Mouse (Mus musculus): ENCODE measurements around the gene Gsdmc4.
"Not testable (repeated sequence)": the region's sequence is repeated elsewhere in the genome, so short reads cannot be mapped to it uniquely, and the experiment has no call there.

The Gsdmc4 gene

GRCm38 (mm10) chr15:63912197-63912596, at the start of gene Gsdmc4:
Gsdmc4 (minus strand) TSS chr15:63912297.
- DNase-seq (ENCODE audit: low read depth, low spot score): not testable (repeated sequence)

DNA sequence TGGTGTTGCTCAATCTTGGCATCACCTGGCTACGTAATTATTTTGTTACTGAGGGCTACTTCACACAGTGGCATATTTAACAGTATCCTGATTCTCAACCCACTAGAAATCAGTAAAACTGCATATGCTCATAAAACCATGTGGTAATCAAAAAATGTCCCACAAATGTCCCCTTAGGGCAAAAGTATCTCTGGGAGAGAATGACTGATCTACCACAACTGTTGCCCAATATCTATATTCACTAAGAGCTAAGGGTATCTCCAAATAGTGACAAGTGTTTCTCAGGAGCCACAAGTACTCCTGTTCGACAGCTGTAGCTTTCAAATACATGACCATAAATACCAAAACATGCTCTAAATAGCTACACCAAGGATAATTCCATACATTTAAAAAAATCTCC, 48.4 kb upstream of the Gsdmc4 start:
- DNase-seq (ENCODE audit: low read depth, low spot score): peak; percentile 34

DNA sequence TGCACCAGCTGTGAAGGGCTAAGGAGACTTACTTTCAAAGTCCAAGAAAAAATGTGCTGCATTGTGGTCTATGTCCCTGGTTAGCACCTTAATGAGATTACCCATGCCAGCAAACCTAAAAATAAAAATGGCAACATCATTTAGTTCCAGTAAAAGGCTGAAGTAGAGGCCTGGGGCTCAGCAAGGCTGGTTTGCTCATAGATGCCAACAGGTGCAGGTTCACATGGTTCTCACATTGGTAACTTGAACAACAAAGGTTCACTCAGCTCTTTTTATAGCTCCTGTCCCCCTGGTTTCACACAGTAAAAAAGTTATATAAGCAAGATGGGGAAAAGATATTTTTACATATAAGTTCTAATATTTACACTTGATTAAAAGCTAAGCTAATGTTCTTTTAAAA, 45.5 kb upstream of the Gsdmc4 start:
- no peak for DNase-seq (ENCODE audit: low read depth, low spot score)

GRCm38 (mm10) chr15:63953256-63953655, 41.2 kb upstream of the Gsdmc4 start:
- DNase-seq (ENCODE audit: low read depth, low spot score): no peak

DNA sequence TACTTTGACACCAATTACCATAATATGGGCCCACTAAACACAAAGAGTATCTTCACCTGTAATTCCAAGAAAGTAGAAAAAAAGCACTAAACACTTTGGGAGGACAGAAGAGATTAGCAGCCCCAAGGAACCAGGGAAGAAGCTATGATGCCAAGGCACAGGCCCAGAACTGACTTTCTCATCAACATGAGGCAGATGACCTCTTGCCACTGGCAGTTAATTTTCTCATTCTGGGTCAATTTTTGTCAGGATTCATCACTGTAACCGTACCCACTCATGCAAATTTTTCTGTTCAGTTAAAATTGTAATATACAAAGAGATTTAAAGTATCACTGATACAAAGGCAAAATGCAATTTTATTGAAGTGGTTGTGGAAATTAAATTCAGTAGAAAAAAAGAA, 29.1 kb upstream of the Gsdmc4 start:
- DNase-seq (ENCODE audit: low read depth, low spot score): no peak

- no peak for DNase-seq (ENCODE audit: low read depth, low spot score)
Measured at GRCm38 (mm10) chr15:63932656-63933055, 20.6 kb upstream of the Gsdmc4 start.

GRCm38 (mm10) chr15:63931404-63931803, 19.3 kb upstream of the Gsdmc4 start:
- DNase-seq (ENCODE audit: low read depth, low spot score): no peak

- no peak for DNase-seq (ENCODE audit: low read depth, low spot score)
Measured at GRCm38 (mm10) chr15:63930107-63931041, 18.3 kb upstream of the Gsdmc4 start.

DNA sequence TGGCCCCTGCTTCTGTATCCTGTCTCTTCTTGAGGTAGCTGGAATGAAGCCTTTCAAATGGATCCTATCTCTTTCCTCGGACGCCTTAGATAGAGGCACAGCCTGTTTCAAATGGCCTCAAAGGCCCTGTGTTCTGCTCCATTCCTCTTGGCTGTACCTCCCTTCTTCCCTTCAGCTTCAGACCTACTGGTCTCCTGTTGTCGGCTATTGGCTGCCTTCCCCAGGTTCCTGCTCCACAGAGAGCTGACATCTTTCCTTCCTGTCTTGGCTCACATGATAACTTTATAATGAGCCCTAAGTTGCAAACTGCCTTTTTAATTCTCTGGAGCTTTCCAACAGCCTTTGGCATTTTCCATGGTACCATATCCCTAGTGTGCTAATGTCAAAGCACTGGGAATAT, 14.1 kb upstream of the Gsdmc4 start:
- DNase-seq (ENCODE audit: low read depth, low spot score): no peak

GRCm38 (mm10) chr15:63924484-63924883, 12.4 kb upstream of the Gsdmc4 start:
- DNase-seq (ENCODE audit: low read depth, low spot score): no peak

- DNase-seq (ENCODE audit: low read depth, low spot score): not testable (repeated sequence)
Measured at GRCm38 (mm10) chr15:63921618-63922017, 9.5 kb upstream of the Gsdmc4 start.

DNA sequence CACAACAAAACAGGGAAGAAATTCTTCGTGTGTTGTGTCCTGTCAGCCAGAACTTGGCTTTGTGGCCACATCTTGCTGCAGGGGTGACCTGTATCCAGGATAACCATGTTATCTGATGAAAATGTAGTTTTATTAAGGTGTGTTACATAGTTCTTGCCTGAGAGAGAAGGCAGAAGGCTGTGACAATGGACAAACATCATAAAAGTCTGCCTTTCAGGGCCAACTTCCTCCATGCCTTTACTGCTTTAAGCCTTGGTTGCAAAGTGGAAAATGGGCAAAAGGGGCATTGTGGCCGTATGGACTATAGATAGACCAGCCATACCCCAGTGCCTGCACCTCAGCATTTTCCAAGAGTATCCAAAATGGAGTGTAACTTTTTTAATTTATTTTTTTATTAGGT, 7.6 kb upstream of the Gsdmc4 start:
- DNase-seq (ENCODE audit: low read depth, low spot score): not testable (repeated sequence)

- DNase-seq (ENCODE audit: low read depth, low spot score): not testable (repeated sequence)
Measured at GRCm38 (mm10) chr15:63916584-63916983, 4.5 kb upstream of the Gsdmc4 start.

- not testable (repeated sequence) for DNase-seq (ENCODE audit: low read depth, low spot score)
Measured at GRCm38 (mm10) chr15:63909896-63910295, 2.2 kb downstream of the Gsdmc4 start.

- peak; percentile 70 for DNase-seq (ENCODE audit: low read depth, low spot score)
Measured at GRCm38 (mm10) chr15:63895560-63896353, 16.3 kb downstream of the Gsdmc4 start.

- DNase-seq (ENCODE audit: low read depth, low spot score): not testable (repeated sequence)
Measured at GRCm38 (mm10) chr15:63888440-63888839, 23.7 kb downstream of the Gsdmc4 start.

DNA sequence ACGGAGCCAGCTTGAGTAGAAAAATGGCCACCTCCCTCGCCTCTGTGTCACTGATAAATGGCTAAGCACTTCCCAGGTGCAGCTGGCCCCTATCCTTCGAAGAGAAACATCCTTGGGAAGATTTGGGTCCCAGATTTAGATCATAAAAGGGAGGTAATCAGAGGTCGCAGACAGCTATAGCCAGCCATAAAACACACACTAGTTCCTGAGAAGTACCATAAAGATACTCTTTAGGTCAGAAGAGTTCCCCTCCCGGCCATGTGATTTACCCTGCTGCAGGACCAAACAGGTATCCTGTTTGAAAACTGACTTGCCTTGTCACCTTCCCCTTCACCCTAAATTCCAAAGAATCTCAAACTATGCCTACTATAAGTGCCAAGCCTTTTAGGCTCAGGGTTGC, 24.1 kb downstream of the Gsdmc4 start:
- DNase-seq (ENCODE audit: low read depth, low spot score): not testable (repeated sequence)

GRCm38 (mm10) chr15:63878458-63878857, 33.6 kb downstream of the Gsdmc4 start, which contains the start of gene Gsdmc3:
Gsdmc3 (minus strand) TSS chr15:63878558.
- DNase-seq (ENCODE audit: low read depth, low spot score): not testable (repeated sequence)

- peak; percentile 9 for DNase-seq (ENCODE audit: low read depth, low spot score)
Measured at GRCm38 (mm10) chr15:63876160-63876559, 35.9 kb downstream of the Gsdmc4 start.

- DNase-seq (ENCODE audit: low read depth, low spot score): peak; percentile 19
Measured at GRCm38 (mm10) chr15:63861965-63862364, 50.1 kb downstream of the Gsdmc4 start.

Data from 3T3-L1 (cell line).